Mouse (Mus musculus) c-Kit-positive CD71-positive TER-119-positive erythroid progenitor cells, embryonic 14.5 days (primary cell): ENCODE data around the gene Apba2.

Experiments
- DNase-seq: peaks from one replicate; pipeline ENCODE4 v3.0.0-alpha.2; 2013; ENCODE audit warnings: low spot score

Apba2 gene

GRCm38 (mm10) chr7:64658914-64659313, 157.4 kb downstream of the Apba2 start:
- DNase-seq: no peak

DNA sequence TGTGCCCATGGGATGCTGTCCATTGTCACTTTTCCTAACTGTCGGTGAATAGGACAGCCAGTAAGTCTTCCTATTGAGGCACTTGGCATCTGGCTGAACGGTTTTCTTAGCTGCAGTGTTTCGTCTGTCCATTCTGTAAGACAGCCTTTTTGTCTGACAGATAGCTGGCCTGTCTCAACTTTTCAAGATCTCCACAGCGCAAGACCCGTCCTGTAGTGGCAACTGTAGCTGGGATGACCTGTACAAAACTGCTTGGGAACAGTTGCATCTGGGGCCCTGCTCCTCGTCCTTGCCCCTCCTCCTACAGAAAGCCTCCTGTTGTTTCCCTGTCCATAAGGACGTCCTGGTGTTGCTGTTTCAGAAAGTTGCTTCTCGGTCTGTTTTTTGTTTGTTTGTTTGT, 157.8 kb downstream of the Apba2 start:
- DNase-seq: no peak

DNA sequence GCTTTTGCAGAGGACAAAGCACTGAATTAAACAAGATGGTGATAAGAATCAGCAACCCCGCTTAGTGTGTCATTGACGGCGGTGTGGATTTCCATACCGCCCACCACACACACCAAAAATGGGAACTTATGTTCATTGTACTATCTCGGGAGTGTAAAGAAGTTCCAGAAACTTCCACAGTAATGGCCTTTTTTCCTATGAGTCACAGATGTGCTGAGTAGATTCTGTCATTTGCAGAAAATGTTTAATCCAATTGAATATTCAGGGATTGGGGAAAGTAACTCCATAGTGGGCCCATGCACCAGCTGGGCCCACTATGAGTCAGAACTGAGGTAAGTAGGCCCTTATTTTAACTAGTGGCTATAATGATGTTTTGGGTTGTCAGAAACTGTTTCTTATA, 161.0 kb downstream of the Apba2 start:
- no peak for DNase-seq

GRCm38 (mm10) chr7:64663600-64663999, 162.1 kb downstream of the Apba2 start:
- no peak for DNase-seq

DNA sequence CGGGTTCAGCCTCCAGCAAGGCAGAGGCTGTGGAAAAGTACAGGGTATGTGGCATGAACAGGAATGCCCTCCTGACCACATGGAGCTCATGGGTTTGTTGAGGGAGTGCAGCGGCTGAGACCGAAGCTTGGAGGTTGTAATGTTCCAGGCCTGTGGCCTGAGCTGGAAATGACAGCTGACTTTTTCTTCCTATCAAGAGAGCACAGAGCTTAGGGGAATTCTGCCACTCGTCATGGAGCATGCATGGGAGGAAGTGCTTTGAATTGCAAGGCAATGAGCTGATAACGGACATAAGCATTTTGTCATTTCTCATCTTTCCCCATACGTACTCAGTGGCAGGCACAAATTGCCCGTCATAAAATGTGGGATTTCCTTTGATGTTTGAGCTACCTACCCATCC, 163.6 kb downstream of the Apba2 start:
- DNase-seq: no peak

GRCm38 (mm10) chr7:64665716-64666298, 164.3 kb downstream of the Apba2 start:
- DNase-seq: no peak

- no peak for DNase-seq
Measured at GRCm38 (mm10) chr7:64667959-64668358, 166.5 kb downstream of the Apba2 start.

DNA sequence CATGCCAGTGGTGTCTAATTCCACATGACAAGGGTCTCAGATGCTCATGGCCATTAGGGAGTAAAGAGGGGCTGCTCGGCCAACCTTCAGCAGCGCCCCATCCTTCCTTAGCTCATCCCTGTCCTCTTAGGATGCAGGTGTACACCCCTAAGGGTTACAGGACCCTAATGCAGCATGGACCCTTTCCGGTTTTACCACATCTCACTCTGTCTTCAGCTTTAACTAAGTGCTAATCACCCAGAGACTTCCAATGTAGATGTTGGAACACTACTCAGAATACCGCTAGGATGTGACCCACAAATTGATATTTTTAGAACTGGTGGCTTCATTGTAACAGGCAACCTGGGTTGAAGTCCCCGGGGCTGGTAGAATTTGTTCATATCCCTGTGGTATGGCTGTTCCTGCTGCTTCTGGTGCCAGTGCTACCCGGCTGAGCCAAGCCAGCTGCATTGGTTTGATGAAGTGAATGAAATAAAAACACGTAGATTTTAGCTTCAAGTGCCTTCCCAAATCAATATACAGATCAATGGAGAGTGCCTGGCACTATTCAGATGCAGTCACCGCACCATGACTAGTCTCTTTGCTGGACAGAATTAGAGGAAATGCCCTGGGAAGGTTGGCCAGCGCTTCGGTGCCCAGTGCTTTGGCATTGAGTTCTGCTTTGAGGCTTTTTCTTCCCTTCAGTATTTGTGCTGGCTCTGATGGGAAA, 178.4 kb downstream of the Apba2 start:
- DNase-seq: no peak

- DNase-seq: no peak
Measured at GRCm38 (mm10) chr7:64684893-64685292, 183.4 kb downstream of the Apba2 start.

GRCm38 (mm10) chr7:64688115-64688817, 186.8 kb downstream of the Apba2 start:
- no peak for DNase-seq

DNA sequence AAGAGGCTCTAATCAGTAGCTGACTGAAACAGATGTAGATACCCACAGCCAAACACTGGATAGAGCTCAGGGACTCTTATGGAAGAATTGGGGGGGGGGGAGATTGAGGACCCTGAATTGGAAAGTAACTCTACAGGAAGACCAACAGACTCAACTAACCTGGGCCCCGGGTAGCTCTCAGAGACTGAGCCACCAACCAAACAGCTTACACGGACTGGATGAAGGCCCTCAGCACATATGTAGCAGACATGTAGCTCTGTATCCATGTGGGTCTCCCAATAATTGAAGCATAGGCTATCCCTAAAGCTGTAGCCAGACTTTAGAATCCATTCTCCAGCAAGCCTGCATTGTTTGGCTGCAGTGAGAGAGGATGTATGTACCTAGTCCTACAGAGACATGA, 190.3 kb downstream of the Apba2 start:
- DNase-seq: no peak

DNA sequence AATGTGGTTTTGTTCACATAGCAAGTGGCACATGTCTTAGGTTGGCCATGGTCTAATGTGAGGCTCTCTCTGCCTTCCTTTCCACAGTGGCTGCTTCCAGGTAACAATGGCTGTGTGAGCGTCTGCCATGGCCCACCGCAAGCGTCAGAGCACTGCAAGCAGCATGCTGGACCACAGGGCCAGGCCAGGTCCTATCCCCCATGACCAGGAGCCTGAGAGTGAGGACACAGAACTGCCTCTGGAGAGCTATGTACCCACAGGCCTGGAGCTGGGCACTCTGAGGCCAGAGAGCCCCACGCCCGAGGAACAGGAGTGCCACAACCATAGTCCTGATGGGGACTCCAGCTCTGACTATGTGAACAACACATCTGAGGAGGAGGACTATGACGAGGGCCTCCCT, 193.4 kb downstream of the Apba2 start:
- DNase-seq: no peak

DNA sequence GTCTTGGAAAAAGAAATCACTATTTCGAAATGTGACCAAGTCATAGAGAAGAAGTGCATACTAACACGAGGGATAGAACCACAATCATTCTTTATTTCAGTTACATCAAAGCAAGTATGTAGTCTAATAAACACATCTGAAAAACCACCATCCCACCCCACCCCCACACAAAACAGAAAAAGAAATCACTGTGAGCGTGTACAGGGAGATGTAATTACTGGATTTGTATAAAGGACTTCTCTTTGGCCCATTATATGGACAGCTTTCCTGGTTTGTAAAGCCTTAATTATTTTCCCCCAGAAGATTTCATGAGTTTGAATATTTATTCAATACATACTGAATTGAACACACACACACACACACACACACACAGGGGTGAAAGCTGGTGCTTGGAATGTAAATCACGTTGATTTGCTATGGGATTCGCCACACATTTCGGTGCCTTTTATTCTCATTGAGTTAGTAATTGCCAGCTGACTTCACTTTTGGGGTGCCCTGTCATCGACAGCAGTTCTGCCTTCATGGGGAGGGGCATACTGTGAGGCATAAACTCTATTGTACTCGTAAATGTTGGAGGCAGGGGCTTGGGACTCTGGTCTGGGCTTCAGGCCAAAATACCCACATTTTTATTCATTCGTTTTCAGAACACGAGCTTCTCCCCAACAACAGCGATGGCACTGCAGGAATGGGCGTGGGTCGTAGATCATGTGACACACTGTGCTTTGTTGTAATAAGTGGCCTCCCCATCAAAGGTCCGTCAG, 195.2 kb downstream of the Apba2 start:
- no peak for DNase-seq

DNA sequence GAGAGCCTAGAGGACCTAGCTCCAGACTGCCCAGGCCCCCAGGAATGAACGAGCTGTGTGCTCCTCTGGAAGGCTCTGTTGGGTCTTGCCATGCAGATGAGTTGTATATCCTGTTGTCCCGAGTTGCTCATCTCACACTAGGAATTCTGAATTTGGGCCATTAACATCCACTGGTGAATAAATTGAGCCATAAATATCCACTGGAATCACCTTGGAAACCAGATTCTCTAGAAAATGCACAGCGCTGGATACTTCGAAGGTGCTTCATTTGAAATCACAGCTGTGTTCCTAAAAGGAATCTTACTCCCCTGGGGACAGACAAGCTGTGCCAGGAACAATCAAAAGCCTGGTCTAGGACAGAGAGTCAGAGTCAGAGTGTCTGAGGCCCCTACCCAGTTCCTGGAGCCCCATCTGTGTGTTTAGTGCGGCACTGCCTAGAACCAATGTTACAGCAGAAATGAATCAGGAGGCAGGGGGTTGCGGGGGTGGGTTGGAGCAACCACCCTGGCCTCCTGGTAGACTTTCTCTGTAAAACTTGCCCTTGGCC, 196.4 kb downstream of the Apba2 start:
- no peak for DNase-seq

GRCm38 (mm10) chr7:64704060-64704595, 202.6 kb downstream of the Apba2 start:
- DNase-seq: no peak

DNA sequence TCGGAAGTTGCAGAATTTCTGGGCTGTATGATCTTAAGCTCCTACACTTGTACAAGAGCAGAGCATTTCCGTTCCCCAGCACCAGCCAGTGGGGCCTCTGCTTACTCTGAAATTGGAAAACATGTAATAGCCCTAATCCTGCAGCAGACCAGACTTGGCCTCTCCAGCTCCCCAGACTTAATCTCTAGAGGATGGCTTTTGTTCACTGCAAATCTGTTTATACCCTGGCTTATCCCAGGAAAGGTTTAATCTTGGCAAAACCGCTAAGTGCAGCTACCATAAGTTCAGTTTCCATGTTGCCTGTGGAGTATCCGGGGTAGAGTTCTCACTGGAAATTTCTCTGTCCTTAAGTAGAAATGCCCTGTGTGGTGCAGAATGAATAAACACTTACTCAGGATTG, 206.7 kb downstream of the Apba2 start:
- no peak for DNase-seq

DNA sequence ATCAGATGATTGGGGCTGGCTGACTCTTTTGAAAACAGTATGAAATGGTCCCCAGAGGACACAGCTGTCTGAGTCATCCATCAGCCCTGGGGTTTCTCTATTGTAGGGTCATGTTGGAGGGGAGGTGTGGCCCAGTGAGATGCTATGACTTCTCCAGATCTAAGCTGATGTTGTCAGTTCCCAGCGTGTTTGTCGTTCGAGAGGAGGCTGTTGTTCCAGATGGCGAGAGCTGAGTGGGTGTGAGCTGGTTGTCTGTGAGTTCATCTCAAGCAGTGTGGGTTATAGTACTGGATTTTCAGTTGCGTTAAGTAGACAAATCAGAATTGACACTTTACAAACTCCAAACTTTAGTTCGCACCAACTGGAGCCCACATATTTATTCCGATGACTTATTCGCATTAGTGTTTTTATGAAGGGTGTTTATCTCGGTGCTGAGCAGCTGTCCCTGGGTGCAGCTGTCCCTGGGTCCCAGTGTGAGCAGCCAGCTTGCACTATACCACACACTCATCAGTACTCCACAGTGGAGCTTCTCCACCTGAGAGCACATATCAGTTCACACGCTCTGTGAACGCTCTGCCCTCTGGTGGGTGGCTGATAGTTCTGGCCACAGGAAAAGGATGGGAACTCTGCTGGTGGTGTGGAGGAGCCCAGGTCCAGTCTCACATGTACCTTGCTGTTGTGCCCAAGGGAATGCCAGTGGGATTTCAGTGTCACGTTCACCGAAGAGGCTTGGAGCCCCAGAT, 208.2 kb downstream of the Apba2 start:
- no peak for DNase-seq

DNA sequence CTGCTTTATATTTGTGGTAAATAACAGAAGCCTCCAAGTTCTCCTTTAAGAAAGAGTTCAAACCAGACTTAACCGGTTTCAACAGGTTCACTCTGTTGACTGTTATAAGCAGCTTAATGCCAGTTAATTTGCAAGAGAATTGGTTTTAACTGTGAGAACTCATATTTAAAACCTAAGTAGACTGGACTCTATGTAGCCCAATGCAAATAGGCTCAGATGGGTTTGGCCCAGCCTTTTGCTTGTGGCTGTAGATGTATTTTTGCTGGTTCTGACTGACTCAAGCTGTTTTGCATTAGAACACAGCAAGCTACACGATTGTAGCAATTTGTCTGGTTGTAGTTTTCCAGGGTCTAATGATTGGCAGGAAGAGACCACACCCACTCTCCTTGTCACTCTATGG, 214.8 kb downstream of the Apba2 start:
- DNase-seq: no peak

GRCm38 (mm10) chr7:64723313-64723712, 221.8 kb downstream of the Apba2 start:
- no peak for DNase-seq

- no peak for DNase-seq
Measured at GRCm38 (mm10) chr7:64724409-64724808, 222.9 kb downstream of the Apba2 start.

DNA sequence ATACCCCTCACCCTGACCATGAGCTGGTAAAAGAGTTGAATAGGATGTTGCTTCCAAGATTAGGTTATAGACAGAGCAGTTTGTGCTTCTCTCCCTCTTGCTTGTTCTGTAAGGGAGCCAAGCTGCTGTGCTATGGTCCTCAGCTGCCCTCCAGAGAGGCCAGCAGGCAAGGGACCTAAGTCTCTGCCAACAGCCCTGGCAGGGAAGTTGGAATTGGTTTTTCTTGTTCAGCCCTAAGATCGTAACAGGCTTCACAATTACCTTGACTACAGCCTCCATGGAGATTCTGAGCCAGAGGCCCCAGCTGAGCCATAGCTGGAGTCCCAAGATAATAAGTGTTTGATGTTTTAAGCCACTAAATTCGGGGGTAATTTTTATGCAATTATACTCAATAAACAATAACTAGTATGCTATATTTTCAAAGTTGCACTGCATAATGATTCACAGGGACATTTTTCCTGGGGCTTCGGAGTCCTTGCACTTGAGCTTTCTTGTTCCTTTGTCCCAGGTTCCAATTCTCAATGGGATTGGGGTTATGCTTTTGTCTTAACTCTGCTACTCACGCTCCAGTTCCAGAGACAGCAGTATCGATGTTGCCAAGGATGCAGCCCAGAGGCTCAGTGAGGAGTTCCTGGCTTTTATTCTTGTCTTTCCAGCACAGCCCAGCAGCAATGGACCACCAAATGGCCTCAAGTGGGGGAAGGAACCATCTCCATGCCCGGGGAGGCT, 224.6 kb downstream of the Apba2 start:
- no peak for DNase-seq
